Mouse (Mus musculus) erythroblast, embryonic 14.5 days (primary cell): ENCODE results near the gene Fam129a.

Experiments
- GATA1 ChIP-seq: IDR thresholded peaks from 2 replicates; pipeline ENCODE4 v1.6.1; 2012; ENCODE audit warnings: low read length, inconsistent platforms, mixed read lengths
- TAL1 ChIP-seq: IDR thresholded peaks from 3 replicates; pipeline ENCODE4 v1.6.1; 2012; ENCODE audit warnings: low read length, inconsistent platforms, mixed read lengths

- TF ChIP-seq GATA1 (no peak), TAL1 (no peak)
Measured at GRCm38 (mm10) chr1:151755660-151756424, 184.9 kb downstream of the Fam129a start.
